Mouse (Mus musculus) CH12F3 (cell line): Measurements from ENCODE around the gene Nsrp1.

Experiments used
- in situ Hi-C: fragments of 300-500 bp; cut with MboI; formaldehyde crosslinking; loops from 2 replicates; pipeline ENCODE4 v1.14.3; 2020; ENCODE audit warnings: low sequenced_read_pairs

The Nsrp1 gene

DNA sequence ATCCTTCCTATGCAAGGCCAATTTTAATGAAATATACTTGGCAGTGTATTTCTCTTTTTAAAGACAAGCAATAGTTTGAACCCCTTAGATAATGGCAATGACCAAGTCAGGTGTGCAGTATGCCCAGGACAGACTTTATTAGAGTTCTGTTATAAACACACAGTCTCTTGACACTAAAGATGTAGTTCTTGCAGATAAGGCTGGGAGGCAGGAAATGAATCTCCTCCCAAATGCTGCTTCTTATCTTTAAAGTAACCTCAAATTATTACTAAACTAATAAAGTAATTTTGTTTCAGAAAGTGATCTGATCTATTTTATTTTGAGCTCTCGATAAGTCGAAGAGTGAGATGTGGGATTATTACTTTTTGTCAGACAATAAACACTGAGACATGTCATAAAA, 14.8 kb downstream of the Nsrp1 start:
- in situ Hi-C loops: no loop called here

DNA sequence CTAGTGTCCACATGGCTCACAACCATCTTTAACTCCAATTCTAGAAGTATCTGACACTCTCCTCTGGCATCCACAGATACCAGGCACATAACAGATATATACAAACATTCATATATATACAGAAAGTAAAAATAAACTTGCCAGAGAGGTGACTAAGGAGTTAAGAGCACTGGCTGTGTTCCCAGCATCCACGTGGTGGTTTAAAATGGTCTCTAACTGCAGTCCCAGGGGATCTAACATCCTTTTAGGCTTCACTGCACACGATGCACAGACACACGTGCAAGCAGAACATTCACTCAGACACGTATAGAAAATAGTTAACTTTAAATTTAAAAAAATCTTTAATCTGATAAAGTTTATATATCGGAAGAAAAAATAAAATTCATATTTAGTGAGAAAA, 16.3 kb downstream of the Nsrp1 start:
- in situ Hi-C loops: no loop called here

DNA sequence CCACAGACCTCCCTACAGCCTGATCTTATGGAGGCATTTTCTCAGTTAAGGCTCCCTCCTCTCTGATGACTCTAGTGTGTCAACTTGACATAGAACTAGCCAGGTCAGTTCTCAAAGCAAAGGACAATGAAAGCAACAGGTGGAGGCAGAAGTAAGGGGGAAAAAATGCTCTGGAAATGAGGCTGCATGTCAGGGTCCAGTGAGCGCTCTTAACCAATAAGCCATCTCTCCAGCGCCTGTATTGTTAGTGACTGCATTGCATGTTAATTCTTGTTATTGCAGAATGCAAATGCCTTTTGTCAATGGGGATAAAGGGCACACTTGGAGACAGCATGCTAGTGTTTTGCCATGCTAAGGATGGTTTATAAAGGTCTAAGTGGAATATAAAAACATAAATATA, 35.4 kb downstream of the Nsrp1 start:
- in situ Hi-C loops: no loop called here

DNA sequence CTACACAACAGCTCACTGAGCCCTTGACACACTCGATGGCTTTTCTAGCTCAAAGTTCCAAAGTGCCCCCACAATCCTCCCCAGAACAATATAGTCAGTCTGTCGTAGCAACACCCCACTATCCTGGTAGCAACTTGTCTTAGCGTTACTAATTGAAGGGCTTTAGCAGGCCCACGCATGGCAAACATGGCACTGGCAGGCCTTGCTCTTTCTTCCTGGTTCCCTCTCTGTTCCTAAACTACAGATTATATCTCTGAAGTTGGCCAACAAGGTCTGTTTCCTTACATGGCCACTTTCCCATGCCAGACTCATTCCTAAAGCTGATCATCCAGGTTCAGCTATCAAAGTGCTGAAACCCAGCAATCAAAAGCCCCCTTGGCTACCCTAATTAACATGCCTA, 36.3 kb downstream of the Nsrp1 start:
- in situ Hi-C loops: no loop called here

DNA sequence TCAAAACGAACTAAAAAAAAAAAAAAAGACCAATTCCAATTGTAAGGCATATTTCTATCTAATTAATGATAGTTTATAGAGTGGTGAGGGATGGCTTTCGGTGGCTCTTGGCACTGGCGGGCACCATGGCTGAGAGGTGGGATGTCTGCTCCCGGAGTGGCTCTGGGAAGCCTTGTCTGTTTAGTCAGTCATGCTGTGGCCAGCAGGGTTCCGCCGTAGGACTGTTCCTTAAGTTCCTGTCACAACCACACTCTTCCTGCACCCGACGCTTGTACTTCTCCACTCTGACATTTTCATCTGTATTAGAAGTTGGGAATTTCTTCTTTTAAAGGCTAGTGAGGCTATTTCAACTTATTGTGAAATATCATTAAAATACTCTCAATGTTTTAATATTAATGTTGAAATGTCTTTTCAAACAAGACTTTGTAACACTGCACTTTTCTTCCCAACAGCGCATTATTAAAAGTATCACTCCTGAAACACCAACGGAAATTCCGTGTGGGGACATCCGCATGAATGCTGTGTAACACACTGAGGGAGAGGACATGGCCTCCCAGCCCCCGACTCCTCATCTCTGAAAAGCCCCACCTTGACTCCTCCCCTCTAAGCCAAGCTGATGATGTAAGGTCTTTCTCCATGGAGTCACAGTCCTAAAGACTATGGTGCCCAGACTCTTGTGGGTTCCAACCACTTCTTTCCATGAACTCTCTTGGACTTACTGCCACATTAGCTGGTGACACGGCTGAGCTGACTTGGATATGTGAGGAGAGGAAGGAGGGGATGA, 46.9 kb downstream of the Nsrp1 start:
- in situ Hi-C loops: no loop called here

DNA sequence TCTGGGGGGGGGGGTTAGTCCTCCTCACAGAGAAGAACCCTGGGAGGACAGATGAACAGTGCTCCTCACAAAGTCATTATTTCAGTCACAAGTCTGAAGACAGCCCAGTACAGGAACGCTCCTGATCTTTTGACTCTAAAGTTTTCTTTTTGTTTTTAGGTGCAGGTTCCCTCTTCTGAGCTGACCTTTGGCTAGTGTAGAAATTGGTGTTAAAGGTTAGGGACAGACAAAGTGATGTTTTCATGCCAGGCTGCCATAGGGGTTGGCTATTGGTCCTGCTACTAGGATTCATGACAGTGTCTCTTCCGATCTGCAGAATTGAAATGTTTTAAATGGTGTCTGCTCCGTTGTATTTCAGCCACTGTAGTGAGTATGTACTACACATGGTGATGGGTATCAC, 50.1 kb downstream of the Nsrp1 start:
- in situ Hi-C loops: no loop called here

DNA sequence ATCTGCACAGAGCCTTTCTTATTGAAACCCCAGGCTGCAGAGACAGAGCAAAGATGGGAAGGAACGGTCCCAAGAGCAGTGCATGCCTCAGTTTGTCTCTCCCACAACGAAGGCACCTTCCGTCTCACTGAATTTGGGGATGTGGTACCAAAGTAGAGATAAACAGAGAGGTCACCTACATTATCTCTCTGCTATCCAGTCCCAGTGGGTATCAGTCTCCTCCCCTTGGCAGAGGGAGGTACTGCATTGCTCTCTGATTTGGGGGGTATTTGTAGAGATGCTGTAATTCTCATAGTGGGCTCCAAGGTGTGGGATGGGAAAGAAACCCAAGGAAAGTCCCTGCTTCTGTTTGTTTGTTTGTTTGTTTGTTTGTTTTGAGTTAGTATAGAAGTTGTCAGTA, 51.7 kb downstream of the Nsrp1 start:
- in situ Hi-C loops: no loop called here

DNA sequence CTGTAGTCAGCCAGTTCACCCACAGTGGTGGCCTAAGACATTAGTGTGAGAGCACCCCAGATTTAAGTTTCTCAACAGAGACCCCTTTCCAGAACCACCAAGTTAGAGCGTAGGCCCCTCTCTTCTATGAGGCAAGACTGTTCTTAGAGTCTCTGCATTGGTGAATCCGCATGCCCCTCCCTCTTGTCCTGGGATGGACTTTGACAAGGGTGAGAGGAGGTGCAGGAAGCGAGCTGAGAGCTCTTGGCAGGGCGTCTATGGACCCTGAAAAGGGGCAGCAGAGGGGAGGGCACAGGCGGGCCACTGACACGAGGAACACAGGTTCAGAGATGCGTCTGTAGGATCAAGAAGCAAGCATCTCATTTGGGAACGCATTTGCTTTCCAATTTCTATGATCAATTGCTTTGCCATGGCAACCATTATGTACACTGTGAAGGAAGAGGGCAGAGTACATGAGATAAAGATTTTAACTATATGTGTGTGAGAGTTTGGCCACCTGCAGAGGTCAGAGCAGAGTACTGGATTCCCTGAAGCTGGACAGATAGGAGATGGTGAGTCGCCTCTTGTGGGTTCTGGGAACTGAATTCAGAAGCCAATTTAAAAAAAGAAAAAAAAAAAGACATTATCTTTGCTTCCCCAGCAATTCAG, 56.4 kb downstream of the Nsrp1 start:
- in situ Hi-C loops: no loop called here

DNA sequence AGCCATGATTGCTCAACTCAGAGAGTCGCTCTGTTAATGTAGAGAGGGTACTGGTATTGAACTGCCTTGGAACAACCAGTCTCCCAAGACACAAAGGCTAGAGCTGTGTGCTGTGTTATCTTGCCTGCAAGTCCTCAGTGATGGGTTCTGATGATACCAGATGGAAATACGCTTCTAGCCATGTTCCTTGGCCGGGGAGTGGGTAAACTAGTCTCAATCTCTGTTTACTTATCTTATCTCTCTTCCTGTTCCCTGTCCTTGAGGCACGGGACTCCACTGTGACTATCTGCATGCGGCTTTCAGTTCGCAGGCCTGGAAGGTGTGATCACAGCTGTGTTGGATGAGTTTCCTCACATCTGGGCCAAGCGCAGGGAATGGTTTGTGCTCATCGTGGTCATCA, 58.7 kb downstream of the Nsrp1 start:
- in situ Hi-C loops: no loop called here

DNA sequence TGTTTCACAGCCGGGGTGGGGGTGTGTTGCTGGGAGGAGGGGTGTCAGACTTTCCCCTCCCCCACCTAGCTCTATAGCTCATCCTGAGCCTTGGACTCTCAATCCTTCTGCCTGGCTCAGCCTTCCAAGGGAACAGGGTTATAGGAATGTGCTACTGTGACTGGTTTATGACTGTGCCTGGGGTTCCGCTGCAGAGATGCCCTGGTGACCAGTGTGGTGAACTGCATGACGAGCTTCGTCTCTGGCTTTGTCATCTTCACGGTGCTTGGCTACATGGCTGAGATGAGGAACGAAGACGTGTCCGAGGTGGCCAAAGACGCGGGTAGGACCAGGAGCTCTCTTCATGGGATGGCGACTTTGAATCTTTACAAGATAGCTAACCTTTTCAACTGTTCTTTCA, 60.2 kb downstream of the Nsrp1 start:
- in situ Hi-C loops: no loop called here

DNA sequence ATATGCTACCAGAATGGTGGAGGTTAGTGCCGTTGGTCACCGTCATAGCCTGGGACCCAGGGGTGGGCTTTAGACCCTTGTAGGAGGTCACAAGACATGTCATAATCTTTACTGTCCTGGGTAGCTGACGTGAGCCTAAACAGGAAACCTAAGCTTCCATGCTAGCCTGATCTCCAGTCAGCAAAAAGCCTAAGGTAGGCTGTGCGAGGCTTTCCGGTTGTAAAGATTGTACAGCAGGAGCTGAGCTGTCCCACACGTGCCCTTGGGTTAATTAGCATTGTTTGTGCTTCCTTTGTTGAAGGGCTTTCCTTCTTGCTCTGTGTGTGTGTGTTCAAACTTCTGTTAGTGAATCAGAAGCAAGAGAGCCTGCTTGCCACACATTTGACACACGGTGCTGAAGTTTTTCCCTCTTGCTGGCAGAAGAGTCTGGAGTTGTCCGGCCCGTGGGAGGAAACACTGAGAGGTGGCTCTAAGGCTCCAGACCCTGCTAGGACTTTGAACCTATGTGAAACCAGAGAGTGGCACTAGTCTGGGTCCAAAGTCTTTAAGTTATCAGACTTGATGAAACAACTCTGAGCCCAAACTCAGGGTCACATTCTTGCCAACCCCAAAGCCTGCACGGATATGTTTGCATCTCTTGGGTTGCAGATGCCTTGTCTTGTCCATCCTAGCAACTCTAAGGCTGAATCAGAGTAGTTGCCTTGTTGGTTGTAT, 67.3 kb downstream of the Nsrp1 start:
- in situ Hi-C loops: no loop called here

DNA sequence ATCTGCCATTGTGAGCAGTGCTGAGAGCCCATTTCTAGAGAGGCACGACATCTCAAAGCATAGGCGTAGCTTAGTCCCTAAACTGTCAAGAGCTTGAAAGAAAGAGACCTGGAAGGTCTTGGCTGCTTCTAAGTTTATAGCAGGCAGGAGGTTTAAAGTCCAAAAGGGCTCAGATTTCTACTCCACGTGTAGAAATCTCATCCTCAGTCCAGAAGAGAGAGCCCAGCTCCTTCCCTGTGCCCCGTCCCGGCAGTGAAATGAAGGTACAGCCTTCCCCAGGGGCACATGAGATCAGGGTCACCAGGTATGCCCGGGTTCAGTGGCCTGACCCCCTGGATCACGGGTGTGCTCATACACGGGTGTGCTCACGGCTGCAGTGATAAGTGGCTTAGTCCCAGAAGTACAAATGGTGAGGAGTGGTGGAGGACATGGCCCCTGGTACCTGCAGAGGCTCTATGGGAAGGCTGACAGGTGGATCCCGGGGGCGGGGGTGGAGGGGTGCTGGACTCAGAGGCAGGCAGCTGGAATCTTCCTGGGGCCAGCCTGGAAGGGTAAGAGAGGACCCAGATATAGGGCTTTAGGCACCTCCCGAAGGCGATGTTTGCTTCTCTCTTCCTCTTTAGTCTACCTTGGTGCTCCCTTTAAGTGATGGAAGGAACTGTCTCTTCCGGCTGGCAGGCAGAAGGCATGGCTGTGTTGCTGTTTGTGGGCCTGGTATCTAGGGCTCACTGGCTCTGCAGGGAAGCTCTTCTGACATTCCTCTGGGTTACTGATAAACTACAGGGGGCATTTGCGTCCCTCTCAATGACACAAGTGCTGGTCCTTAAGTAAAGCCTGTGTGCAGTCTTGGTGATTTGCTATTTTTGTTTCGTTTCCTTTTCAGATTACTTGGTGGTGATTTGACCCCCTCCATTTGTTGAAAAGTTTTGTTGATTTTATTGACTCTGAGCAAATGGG, 68.9 kb downstream of the Nsrp1 start:
- in situ Hi-C loops: no loop called here

DNA sequence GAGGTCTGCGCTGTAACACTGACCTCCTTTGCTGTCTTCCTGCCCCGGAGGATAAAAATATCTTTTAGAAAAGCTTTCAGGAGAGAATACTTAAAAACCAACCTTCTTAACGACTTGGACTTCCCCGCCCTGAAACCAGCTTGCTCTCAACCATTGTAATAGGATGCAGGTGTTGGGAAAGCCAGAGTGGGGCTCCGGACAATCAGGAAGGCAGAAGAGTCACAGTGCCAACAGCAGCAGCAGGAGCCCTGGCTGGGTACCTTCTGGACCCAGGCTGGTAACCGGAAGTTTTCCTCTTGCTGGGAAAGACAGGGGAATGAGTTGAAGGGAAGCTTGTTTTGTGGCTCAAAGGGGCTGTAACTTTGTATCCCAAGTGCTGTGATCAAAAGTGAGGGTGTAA, 71.6 kb downstream of the Nsrp1 start:
- in situ Hi-C loops: no loop called here

DNA sequence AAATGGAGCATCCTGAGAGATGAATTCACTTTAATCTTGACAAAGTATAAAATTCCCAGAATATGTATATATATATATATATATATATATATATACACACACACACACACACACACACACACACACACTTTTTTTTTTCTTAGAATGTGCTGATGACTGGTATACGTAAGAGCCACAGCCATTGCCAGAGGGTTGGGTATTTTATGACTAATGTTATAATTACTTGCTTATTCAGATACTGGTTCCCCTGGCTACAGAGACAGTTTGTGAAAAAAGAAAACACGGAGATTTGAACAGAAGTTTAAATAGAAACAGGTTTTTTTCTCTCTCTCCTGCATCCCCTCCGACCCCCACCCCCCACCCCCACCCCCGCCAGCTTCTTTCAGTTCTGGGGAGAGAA, 72.4 kb downstream of the Nsrp1 start:
- in situ Hi-C loops: no loop called here

DNA sequence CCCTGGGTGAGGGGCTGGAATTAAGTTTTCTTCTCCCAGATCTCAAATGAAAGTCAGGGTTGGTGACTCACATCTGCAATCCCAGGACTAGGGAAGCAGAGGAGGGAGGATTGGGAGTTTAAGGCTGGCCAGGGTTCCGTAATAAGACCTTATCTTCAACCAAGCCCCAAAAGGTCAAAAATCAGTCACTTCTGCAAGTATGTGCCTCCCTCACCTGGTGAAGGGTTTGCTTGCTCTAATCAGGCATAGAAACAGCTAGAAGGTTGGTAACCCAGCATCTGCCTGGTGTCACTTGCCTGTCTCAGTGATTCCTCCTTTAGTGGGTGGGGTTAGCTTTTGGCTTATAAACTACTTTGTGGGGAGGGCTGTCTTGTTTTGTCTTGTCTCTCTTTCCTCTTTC, 75.9 kb downstream of the Nsrp1 start:
- in situ Hi-C loops: no loop called here

DNA sequence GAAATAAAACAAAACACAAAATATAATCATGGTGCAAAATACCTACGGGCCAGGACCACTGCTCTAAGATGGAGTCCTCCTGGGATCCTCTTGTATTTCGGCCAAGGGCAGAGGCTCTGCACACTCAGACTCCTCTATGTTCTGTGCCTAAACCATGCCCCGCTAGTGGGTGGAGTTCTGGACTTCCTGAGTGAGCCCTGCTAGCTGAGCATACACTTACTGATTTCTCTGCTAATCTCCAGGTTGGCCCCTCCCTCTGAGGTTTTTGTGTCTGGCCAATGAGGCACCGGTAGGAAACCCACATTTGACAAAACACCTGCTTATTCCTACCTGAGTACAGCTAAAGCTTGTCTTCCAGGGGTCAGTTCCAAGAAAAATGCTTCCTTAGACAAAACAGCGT, 77.5 kb downstream of the Nsrp1 start:
- in situ Hi-C loops: no loop called here

DNA sequence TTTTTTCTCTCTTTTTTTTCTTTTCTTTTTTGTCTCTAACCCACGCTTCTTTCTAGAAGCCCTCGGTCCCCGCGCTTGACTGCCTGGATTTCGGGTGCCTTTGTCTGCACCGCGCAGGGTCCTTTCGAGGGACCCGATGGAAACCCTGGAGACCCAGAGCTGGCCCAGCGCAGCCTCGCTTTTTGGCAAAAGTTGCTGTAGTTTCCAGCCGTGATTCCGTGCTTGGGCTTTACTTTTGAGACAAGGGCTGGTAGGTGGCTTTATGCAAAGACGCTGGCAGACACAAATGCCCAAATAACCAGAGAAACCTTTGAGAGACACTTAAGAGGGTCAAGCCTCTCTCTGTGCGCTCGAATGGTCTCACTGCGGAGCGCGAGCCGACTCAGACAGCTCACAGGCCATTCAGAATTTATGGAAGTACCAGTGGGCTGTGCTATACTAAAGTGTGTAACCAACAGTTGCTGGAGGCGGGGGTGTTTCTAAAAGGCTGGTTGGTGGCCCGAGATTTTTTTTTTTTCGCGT, 79.5 kb downstream of the Nsrp1 start:
- in situ Hi-C loops: no loop called here

DNA sequence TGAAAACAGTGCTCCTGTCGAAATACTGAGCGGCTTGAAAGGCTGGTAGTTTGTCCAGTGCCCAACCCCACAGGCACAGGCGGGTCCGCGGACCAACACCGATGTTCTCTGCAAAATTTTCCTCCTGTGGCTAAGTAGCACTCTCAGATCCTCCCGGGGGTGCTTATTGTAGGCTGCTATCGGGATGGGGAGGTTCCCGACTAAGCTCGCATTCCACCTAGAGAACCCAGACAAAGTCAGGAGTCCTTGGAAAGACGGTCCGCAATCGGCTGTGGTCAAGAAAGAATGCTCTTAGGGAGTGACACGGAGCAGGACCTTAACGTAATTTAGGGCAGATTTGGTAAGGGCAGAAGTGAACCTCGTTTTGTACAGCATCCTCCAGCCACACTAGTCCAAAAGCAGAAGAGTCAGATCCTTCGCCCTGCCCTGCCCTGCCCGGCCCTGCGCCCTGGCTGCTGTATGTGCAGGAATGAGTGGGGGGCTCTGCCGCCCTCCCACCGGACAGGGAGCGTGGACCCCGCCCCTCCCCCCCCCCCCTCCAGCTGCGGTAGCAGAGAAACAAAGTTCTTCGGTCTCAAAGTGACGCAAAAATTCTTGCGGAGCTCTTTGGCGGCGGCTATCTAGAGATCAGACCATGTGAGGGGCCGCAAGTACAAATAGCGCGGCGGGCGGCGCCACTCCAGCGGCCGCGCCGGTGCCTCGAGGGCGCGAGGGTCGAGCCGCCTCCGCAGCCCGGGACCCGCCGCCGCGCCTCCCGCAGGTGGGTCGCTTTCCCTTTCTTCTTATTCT, 80.1 kb downstream of the Nsrp1 start, which contains the start of gene Slc6a4:
Gene Slc6a4 (plus strand): TSS at position 688 of the 789 bp plus-strand sequence.
- in situ Hi-C loops: no loop called here

DNA sequence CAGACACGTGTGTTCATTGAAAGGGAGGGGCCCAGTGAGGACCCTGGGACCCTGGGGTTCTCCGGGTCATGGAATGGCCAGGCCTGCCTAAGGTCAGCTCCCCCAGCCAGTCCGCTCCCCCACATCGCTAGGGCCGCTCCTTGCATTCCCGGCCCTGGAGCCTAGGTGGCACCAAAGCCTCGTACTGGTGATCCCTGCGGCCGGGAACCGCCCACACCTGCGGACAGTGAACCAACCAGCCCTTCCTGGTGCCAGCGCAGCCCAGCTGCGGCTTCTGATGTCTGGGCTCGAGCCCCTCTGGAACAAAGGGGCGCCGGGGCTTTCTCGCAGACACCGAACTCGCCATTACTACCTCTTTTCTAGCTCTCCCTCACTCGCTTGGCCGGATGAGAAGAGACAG, 80.9 kb downstream of the Nsrp1 start:
- in situ Hi-C loops: no loop called here
